Mouse (Mus musculus) retina, embryonic 14.5 days (tissue): ENCODE measurements around the gene Mael.

Source experiments
- DNase-seq: peaks from one replicate; pipeline ENCODE4 v3.0.0-alpha.2; 2015; ENCODE audit warnings: low spot score

Mael gene

GRCm38 (mm10) chr1:166205159-166205558 lies 33.4 kb downstream of the Mael start:
- DNase-seq, result no peak

GRCm38 (mm10) chr1:166204171-166204570 lies 34.4 kb downstream of the Mael start:
- DNase-seq, result no peak

- peak; percentile 37 for DNase-seq
These were observed 48.7 kb downstream of the Mael start for GRCm38 (mm10) chr1:166189821-166190220.

GRCm38 (mm10) chr1:166185357-166185756 lies 53.2 kb downstream of the Mael start:
- no peak for DNase-seq

- DNase-seq, result no peak
These were observed 53.9 kb downstream of the Mael start for GRCm38 (mm10) chr1:166184391-166185229.

DNA sequence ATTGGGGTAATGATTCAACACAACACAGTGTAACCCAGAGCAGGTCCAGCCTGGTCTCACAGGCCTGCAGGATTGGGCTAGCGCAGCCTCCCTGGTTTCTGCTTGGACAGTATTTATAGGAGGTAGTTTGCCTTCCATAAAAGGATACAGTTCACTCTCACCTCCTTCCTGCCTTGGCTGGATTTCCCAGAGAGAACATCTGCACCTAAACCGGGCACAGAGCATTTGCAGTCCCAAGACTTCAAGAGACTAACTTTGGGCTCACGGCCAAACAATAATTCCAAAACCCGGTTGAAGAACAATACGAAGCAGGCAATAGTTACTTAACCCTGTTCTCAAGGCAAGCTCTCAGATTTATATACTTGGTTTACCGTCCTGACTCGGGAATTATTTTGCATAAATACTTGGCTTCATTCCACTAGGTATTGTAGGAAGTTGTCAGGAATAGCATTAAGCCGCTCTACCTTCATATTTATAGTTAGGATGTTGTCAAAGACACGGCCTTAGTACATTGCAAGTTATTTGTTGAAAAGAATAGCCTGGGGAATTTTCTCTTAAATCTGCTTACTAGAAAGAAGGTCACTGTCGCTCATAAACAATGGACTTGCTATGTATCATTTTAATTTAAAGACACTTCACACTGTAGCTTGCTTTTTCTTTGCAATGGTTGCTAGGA lies 55.5 kb downstream of the Mael start:
- DNase-seq, result no peak

GRCm38 (mm10) chr1:166181510-166181909 lies 57.0 kb downstream of the Mael start:
- no peak for DNase-seq

- no peak for DNase-seq
These were observed 64.9 kb downstream of the Mael start for GRCm38 (mm10) chr1:166173621-166174020.

- no peak for DNase-seq
These were observed 65.6 kb downstream of the Mael start for GRCm38 (mm10) chr1:166172992-166173391.

- no peak for DNase-seq
These were observed 67.7 kb downstream of the Mael start for GRCm38 (mm10) chr1:166170852-166171251.

GRCm38 (mm10) chr1:166169713-166170112 lies 68.8 kb downstream of the Mael start:
- no peak for DNase-seq

GRCm38 (mm10) chr1:166168017-166168416 lies 70.5 kb downstream of the Mael start:
- DNase-seq, result no peak

DNA sequence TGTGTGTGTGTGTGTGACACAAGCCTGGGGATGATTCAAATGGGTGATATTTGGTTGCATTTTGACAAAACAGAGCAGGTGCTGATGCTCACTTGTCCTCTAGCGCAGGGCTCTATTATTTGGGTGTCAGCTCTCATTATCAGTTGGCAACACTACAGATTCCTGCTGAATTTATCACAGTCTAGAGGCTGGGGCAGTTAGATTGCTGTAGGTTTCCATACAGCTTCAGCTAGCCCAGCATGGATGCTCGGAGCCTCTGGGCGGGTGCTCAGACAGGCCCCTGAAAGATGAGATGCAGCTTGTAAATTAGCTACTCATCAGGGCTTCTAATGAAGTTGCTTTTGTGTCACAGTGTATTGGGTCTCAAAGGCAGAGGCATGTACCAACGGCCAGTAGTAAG lies 71.1 kb downstream of the Mael start:
- DNase-seq, result no peak

- no peak for DNase-seq
These were observed 73.4 kb downstream of the Mael start for GRCm38 (mm10) chr1:166165159-166165558.

GRCm38 (mm10) chr1:166164580-166164979 lies 74.0 kb downstream of the Mael start:
- no peak for DNase-seq

DNA sequence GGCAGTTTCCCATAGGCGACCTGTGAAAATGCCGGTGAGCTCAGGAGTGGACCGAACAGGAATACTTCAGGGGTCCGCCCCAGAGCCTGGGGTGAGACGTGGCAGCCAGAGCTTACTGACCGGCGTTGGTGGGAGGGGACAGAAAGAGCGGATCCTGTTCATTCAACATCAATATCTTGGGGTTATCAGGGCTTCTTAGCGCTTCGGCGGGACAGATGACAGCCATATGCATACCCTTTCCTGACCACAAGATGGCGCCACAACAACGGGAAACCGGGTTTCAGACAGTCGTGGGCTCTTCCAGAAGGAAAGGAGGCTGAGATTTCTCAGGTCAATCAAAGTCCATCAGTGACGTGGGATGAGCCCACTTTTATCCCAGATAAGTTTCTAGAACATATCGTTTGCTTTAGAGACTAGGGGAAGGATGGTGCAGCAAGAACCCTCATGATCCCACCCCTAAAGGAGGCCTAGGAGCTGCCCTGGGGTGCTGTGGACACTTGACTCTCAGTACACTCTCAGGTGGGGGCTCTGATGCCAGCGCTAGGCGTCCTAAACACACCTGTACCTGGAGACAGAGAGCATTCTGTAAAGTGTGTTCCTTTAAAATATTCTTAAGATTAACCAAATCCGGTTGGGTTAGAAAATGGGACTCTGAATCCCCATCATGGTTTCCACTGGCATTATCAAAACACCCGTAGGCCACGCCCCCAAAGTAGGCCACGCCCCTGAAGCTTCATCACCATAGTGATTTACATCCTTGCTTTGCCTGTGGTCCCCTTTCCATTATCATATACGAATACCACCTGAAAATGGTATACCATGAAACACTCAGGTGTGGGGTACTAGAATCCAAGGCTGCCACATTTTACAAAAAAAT lies 77.7 kb downstream of the Mael start:
- DNase-seq, result peak; percentile 94

- peak; percentile 31 for DNase-seq
These were observed 78.4 kb downstream of the Mael start for GRCm38 (mm10) chr1:166160111-166160510.

DNA sequence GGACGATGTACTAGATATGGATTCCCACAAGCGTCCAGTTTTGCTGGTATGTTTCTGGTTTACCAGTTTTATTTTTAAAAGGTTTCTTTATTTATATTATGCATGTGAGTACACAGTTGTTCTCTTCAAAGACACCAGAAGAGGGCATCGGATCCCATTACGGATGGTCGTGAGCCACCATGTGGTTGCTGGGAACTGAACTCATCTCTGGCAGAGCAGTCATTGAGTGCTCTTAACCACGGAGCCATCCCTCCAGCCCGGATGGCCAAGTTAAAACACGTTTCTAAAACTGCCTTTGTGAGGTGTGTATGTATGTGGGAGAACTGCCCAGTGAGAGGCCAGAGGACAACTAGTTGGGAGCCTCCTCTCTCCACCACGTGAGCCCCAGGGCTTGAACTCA lies 79.9 kb downstream of the Mael start:
- DNase-seq, result no peak

- DNase-seq, result no peak
These were observed 80.8 kb downstream of the Mael start for GRCm38 (mm10) chr1:166157712-166158111.

DNA sequence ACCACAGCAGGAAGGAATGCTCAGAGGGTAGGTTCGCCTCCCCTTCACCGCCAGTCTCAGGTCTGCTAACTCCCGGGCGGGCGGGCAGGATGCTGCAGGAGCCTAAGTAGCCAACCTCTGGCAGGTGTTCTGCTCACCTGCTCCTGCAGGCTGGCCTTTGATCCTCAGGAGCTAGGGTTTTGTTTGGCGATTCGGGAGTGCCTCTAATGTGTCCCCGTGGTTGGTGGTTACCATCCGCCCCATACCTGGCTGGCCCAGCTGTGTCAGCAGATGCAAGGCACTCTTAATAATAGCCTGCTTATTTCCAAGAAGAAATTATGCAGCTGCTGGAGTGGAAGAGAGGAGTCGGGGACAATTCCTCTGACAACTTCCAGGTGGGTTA lies 83.4 kb downstream of the Mael start:
- DNase-seq, result no peak

GRCm38 (mm10) chr1:166154162-166155112 lies 84.1 kb downstream of the Mael start:
- peak; percentile 86 for DNase-seq
